Mouse (Mus musculus) brain, embryonic 18.5 days (tissue): ENCODE data around the gene Smad5.

Source experiments
- DNase-seq: peaks from one replicate; pipeline ENCODE4 v3.0.0-alpha.2; 2012; ENCODE audit warnings: low read depth, low spot score

The Smad5 gene

GRCm38 (mm10) chr13:56753192-56753951, 50.6 kb downstream of the Smad5 start, which contains the start of gene Gm45623:
TSS of gene Gm45623 (minus strand) at chr13:56753827.
- DNase-seq, result no peak

GRCm38 (mm10) chr13:56755871-56756270, 53.1 kb downstream of the Smad5 start:
- DNase-seq, result no peak

GRCm38 (mm10) chr13:56757201-56757600, 54.4 kb downstream of the Smad5 start:
- no peak for DNase-seq

- no peak for DNase-seq
Measured at GRCm38 (mm10) chr13:56758492-56758891, 55.7 kb downstream of the Smad5 start.

- no peak for DNase-seq
Measured at GRCm38 (mm10) chr13:56762446-56763229, 59.8 kb downstream of the Smad5 start.

- DNase-seq, result no peak
Measured at GRCm38 (mm10) chr13:56765284-56766032, 62.6 kb downstream of the Smad5 start.

- no peak for DNase-seq
Measured at GRCm38 (mm10) chr13:56766211-56766610, 63.4 kb downstream of the Smad5 start.

GRCm38 (mm10) chr13:56769431-56769830, 66.6 kb downstream of the Smad5 start:
- no peak for DNase-seq

GRCm38 (mm10) chr13:56770136-56770578, 67.3 kb downstream of the Smad5 start:
- DNase-seq, result no peak

GRCm38 (mm10) chr13:56770786-56771185, 68.0 kb downstream of the Smad5 start:
- DNase-seq, result no peak

GRCm38 (mm10) chr13:56772592-56772991, 69.8 kb downstream of the Smad5 start:
- no peak for DNase-seq

GRCm38 (mm10) chr13:56773262-56773870, 70.6 kb downstream of the Smad5 start:
- no peak for DNase-seq

GRCm38 (mm10) chr13:56774304-56774703, 71.5 kb downstream of the Smad5 start:
- DNase-seq, result peak; percentile 64

GRCm38 (mm10) chr13:56780746-56781469, 78.1 kb downstream of the Smad5 start:
- no peak for DNase-seq

GRCm38 (mm10) chr13:56781697-56782096, 78.9 kb downstream of the Smad5 start:
- no peak for DNase-seq

- DNase-seq, result no peak
Measured at GRCm38 (mm10) chr13:56782621-56783020, 79.8 kb downstream of the Smad5 start.

- DNase-seq, result no peak
Measured at GRCm38 (mm10) chr13:56790683-56791082, 87.9 kb downstream of the Smad5 start.
